Mouse (Mus musculus): ENCODE data around the gene Meis2. TPM values are rescaled to one million over a fixed set of nuclear protein-coding genes. Genes with fewer than 3 reads are reported as not detected.

The Meis2 gene
- polyA plus RNA-seq, 2 experiments: 17.9 to 26.2 TPM

- 89% methylated on average over 6 of the region's 6 CpGs for WGBS
- Histone ChIP-seq H3K27ac (replicated peaks; ENCODE audit: low read depth, low read length) (no peak overlapping the region), H3K4me2 (replicated peaks; ENCODE audit: low read depth, low read length, severe bottlenecking) (no peak overlapping the region), H3K4me3 (replicated peaks; ENCODE audit: low read length) (no peak overlapping the region), H3K9ac (ENCODE audit: low read depth, low read length, severe bottlenecking) (no peak overlapping the region), H3K4me1 (ENCODE audit: control insufficient read depth, insufficient read depth, low read length) (no peaks in the 10 kb centered on the region), H3K9me3 (ENCODE audit: control insufficient read depth, low read length) (no peaks in the 10 kb centered on the region), H3K36me3 (ENCODE audit: control insufficient read depth, insufficient read depth, low read length) (no peaks in the 10 kb centered on the region), H3K27me3 (ENCODE audit: control insufficient read depth, insufficient read depth, low read length) (no peaks in the 10 kb centered on the region)
- DNase-seq (ENCODE audit: low spot score): no peak
- ATAC-seq (ENCODE audit: low FRiP score, low read depth): no peak
- TF ChIP-seq POLR2A (IDR thresholded peaks at IDR 0.05; ENCODE audit: borderline replicate concordance, extremely low read depth, insufficient read depth, insufficient read length): no peak
Observed at GRCm38 (mm10) chr2:115989249-115989648, 76.4 kb downstream of the Meis2 start.

- Histone ChIP-seq H3K36me3 (ENCODE audit: control insufficient read depth, insufficient read depth, low read length) (no peaks in the 10 kb centered on the region), H3K27ac (replicated peaks; ENCODE audit: low read depth, low read length) (no peak overlapping the region), H3K4me2 (replicated peaks; ENCODE audit: low read depth, low read length, severe bottlenecking) (no peak overlapping the region), H3K4me1 (ENCODE audit: control insufficient read depth, insufficient read depth, low read length) (no peaks in the 10 kb centered on the region), H3K4me3 (replicated peaks; ENCODE audit: low read length) (no peak overlapping the region), H3K9ac (ENCODE audit: low read depth, low read length, severe bottlenecking) (no peak overlapping the region), H3K27me3 (ENCODE audit: control insufficient read depth, insufficient read depth, low read length) (no peaks in the 10 kb centered on the region), H3K9me3 (ENCODE audit: control insufficient read depth, low read length) (no peaks in the 10 kb centered on the region)
- WGBS: 83% methylated on average over 4 of the region's 4 CpGs
- ATAC-seq (ENCODE audit: low FRiP score, low read depth) (no peak), DNase-seq (ENCODE audit: low spot score) (no peak)
- no peak for TF ChIP-seq POLR2A (IDR thresholded peaks at IDR 0.05; ENCODE audit: borderline replicate concordance, extremely low read depth, insufficient read depth, insufficient read length)
Observed at GRCm38 (mm10) chr2:115988448-115988847, 77.2 kb downstream of the Meis2 start.

- Histone ChIP-seq H3K9me3 (ENCODE audit: control insufficient read depth, low read length) (no peaks in the 10 kb centered on the region), H3K9ac (ENCODE audit: low read depth, low read length, severe bottlenecking) (no peak overlapping the region), H3K4me2 (replicated peaks; ENCODE audit: low read depth, low read length, severe bottlenecking) (no peak overlapping the region), H3K27ac (replicated peaks; ENCODE audit: low read depth, low read length) (no peak overlapping the region), H3K4me3 (replicated peaks; ENCODE audit: low read length) (no peak overlapping the region), H3K36me3 (ENCODE audit: control insufficient read depth, insufficient read depth, low read length) (no peaks in the 10 kb centered on the region), H3K4me1 (ENCODE audit: control insufficient read depth, insufficient read depth, low read length) (no peaks in the 10 kb centered on the region), H3K27me3 (ENCODE audit: control insufficient read depth, insufficient read depth, low read length) (no peaks in the 10 kb centered on the region)
- no peak for DNase-seq (ENCODE audit: low spot score)
- no peak for TF ChIP-seq POLR2A (IDR thresholded peaks at IDR 0.05; ENCODE audit: borderline replicate concordance, extremely low read depth, insufficient read depth, insufficient read length)
- 76% methylated on average over 9 of the region's 9 CpGs for whole genome bisulfite sequencing
- no peak for ATAC-seq (ENCODE audit: low FRiP score, low read depth)
Observed at GRCm38 (mm10) chr2:115984952-115985351, 80.7 kb downstream of the Meis2 start.

GRCm38 (mm10) chr2:115984487-115984886 lies 81.2 kb downstream of the Meis2 start:
- no peak for ATAC-seq (ENCODE audit: low FRiP score, low read depth)
- no peak for DNase-seq (ENCODE audit: low spot score)
- Histone ChIP-seq H3K4me1 (ENCODE audit: control insufficient read depth, insufficient read depth, low read length) (no peaks in the 10 kb centered on the region), H3K9ac (ENCODE audit: low read depth, low read length, severe bottlenecking) (no peak overlapping the region), H3K27ac (replicated peaks; ENCODE audit: low read depth, low read length) (no peak overlapping the region), H3K4me2 (replicated peaks; ENCODE audit: low read depth, low read length, severe bottlenecking) (no peak overlapping the region), H3K4me3 (replicated peaks; ENCODE audit: low read length) (no peak overlapping the region), H3K27me3 (ENCODE audit: control insufficient read depth, insufficient read depth, low read length) (no peaks in the 10 kb centered on the region), H3K36me3 (ENCODE audit: control insufficient read depth, insufficient read depth, low read length) (no peaks in the 10 kb centered on the region), H3K9me3 (ENCODE audit: control insufficient read depth, low read length) (no peaks in the 10 kb centered on the region)
- no peak for TF ChIP-seq POLR2A (IDR thresholded peaks at IDR 0.05; ENCODE audit: borderline replicate concordance, extremely low read depth, insufficient read depth, insufficient read length)
- 83% methylated on average over 4 of the region's 4 CpGs for whole genome bisulfite sequencing

- no peak overlapping the region for H3K27ac ChIP-seq (replicated peaks; ENCODE audit: low read depth, low read length)
- TF ChIP-seq POLR2A (IDR thresholded peaks at IDR 0.05; ENCODE audit: borderline replicate concordance, extremely low read depth, insufficient read depth, insufficient read length): no peak
- no peak overlapping the region for H3K4me2 ChIP-seq (replicated peaks; ENCODE audit: low read depth, low read length, severe bottlenecking)
- no peak overlapping the region for H3K9ac ChIP-seq (ENCODE audit: low read depth, low read length, severe bottlenecking)
- DNase-seq (ENCODE audit: low spot score): no peak
- H3K4me1 ChIP-seq (ENCODE audit: control insufficient read depth, insufficient read depth, low read length): no peaks in the 10 kb centered on the region
- ATAC-seq (ENCODE audit: low FRiP score, low read depth): no peak
- no peaks in the 10 kb centered on the region for H3K27me3 ChIP-seq (ENCODE audit: control insufficient read depth, insufficient read depth, low read length)
- H3K4me3 ChIP-seq (replicated peaks; ENCODE audit: low read length): no peak overlapping the region
- no peaks in the 10 kb centered on the region for H3K36me3 ChIP-seq (ENCODE audit: control insufficient read depth, insufficient read depth, low read length)
- H3K9me3 ChIP-seq (ENCODE audit: control insufficient read depth, low read length): no peaks in the 10 kb centered on the region
Observed at GRCm38 (mm10) chr2:115980490-115980889, 85.1 kb downstream of the Meis2 start.
